Mouse (Mus musculus) MEL (cell line): ENCODE measurements around the gene Fmn2. TPM values are rescaled to one million over a fixed set of nuclear protein-coding genes. Genes with fewer than 3 reads are reported as not detected.

Source experiments
- DNase-seq: peaks from one replicate; pipeline ENCODE4 v3.0.0; 2011; ENCODE audit warnings: low read depth, low spot score
- H3K27ac ChIP-seq: 2 replicates; pipeline ENCODE4 v1.5.1; 2012; ENCODE audit warnings: low read depth, mild to moderate bottlenecking, control low read depth, low read length, moderate library complexity; ENCODE audit not compliant: control insufficient read depth
- H3K27me3 ChIP-seq, 2 experiments: fragments of 150-350 bp in 1 of 2; sonication (generic) in 1 of 2; 2 replicates each; pipeline ENCODE4 v1.6.1; 2012; ENCODE audit warnings: low read length in 2 of 2, mild to moderate bottlenecking in 2 of 2, improper control_type of control experiment in 1 of 2, moderate library complexity in 1 of 2; ENCODE audit not compliant: insufficient read depth in 2 of 2, control insufficient read depth in 1 of 2
- H3K36me3 ChIP-seq, 2 experiments: 2 replicates each; pipeline ENCODE4 v1.6.1; 2012 to 2014; ENCODE audit warnings: low read length in 2 of 2, improper control_type of control experiment in 1 of 2, inconsistent platforms in 1 of 2, mild to moderate bottlenecking in 1 of 2; ENCODE audit not compliant: insufficient read depth in 2 of 2, control insufficient read depth in 1 of 2
- H3K4me1 ChIP-seq, 2 experiments: fragments of 150-350 bp in 1 of 2; sonication (generic) in 1 of 2; 2 replicates each; pipeline ENCODE4 v1.6.1; 2012; ENCODE audit warnings: low read length in 2 of 2, improper control_type of control experiment in 1 of 2, mild to moderate bottlenecking in 1 of 2; ENCODE audit not compliant: insufficient read depth in 2 of 2, control insufficient read depth in 1 of 2
- H3K4me3 ChIP-seq, 2 experiments: fragments of 150-350 bp in 1 of 2; sonication (generic) in 1 of 2; 2 replicates each; pipeline ENCODE4 v1.5.1; 2012; ENCODE audit warnings: low read depth in 2 of 2, low read length in 2 of 2, mild to moderate bottlenecking in 2 of 2, moderate library complexity in 2 of 2, control low read depth in 1 of 2, improper control_type of control experiment in 1 of 2; ENCODE audit not compliant: control insufficient read depth in 1 of 2, insufficient read depth in 1 of 2
- H3K79me2 ChIP-seq: 2 replicates; pipeline ENCODE4 v1.6.1; 2012; ENCODE audit warnings: mild to moderate bottlenecking, low read length, moderate library complexity; ENCODE audit not compliant: control insufficient read depth, poor library complexity, insufficient read depth
- H3K9ac ChIP-seq: 2 replicates; pipeline ENCODE4 v1.6.1; 2012; ENCODE audit warnings: low read depth, mild to moderate bottlenecking, control low read depth, low read length, moderate library complexity; ENCODE audit not compliant: control insufficient read depth, poor library complexity, severe bottlenecking
- H3K9me3 ChIP-seq: fragments of 150-350 bp; sonication (generic); replicated peaks from 2 replicates; pipeline ENCODE4 v1.6.1; 2012; ENCODE audit warnings: mild to moderate bottlenecking, low read length, improper control_type of control experiment, moderate library complexity; ENCODE audit not compliant: insufficient read depth
- BHLHE40 ChIP-seq: IDR thresholded peaks from 2 replicates; pipeline ENCODE4 v1.6.1; 2012; ENCODE audit warnings: low read depth, mild to moderate bottlenecking, inconsistent platforms, low read length, improper control_type of control experiment, borderline replicate concordance
- CHD1 ChIP-seq: IDR thresholded peaks from 2 replicates; pipeline ENCODE4 v1.6.1; 2012; ENCODE audit warnings: low read depth, mild to moderate bottlenecking, inconsistent platforms, low read length, improper control_type of control experiment
- CHD2 ChIP-seq: IDR thresholded peaks from 2 replicates; pipeline ENCODE4 v1.6.1; 2011; ENCODE audit warnings: low read length, improper control_type of control experiment
- CTCF ChIP-seq, 3 experiments: IDR thresholded peaks in 2 of 3; conservative IDR thresholded peaks in 1 of 3; 2 replicates each; pipeline ENCODE4 v1.5.1; 2011 to 2012; ENCODE audit warnings: low read length in 3 of 3, low read depth in 2 of 3, mild to moderate bottlenecking in 2 of 3, improper control_type of control experiment in 1 of 3, inconsistent platforms in 1 of 3, mixed read lengths in 1 of 3, moderate library complexity in 1 of 3; ENCODE audit not compliant: control insufficient read depth in 1 of 3, insufficient read depth in 1 of 3, poor library complexity in 1 of 3, severe bottlenecking in 1 of 3
- ELF1 ChIP-seq: IDR thresholded peaks from 2 replicates; pipeline ENCODE4 v1.6.1; 2014; ENCODE audit warnings: low read depth, mild to moderate bottlenecking, inconsistent platforms, low read length, improper control_type of control experiment, moderate library complexity
- ETS1 ChIP-seq: IDR thresholded peaks from 2 replicates; pipeline ENCODE4 v1.6.1; 2012; ENCODE audit warnings: low read depth, mild to moderate bottlenecking, inconsistent platforms, low read length, improper control_type of control experiment, moderate library complexity
- GATA1 ChIP-seq: IDR thresholded peaks from 2 replicates; pipeline ENCODE4 v1.6.1; 2011; ENCODE audit warnings: low read depth, low read length, improper control_type of control experiment
- HCFC1 ChIP-seq: IDR thresholded peaks from 2 replicates; pipeline ENCODE4 v1.6.1; 2012; ENCODE audit warnings: low read depth, mild to moderate bottlenecking, inconsistent platforms, low read length, improper control_type of control experiment, moderate library complexity
- JUND ChIP-seq: IDR thresholded peaks from 2 replicates; pipeline ENCODE4 v1.6.1; 2011; ENCODE audit warnings: low read depth, mild to moderate bottlenecking, improper control_type of control experiment, low read length
- KAT2A ChIP-seq: conservative IDR thresholded peaks from 2 replicates; pipeline ENCODE4 v1.6.1; 2012; ENCODE audit warnings: low read depth, low read length, improper control_type of control experiment, inconsistent platforms
- MAX ChIP-seq: IDR thresholded peaks from 2 replicates; pipeline ENCODE4 v1.6.1; 2011; ENCODE audit warnings: low read length, improper control_type of control experiment
- MYB ChIP-seq: IDR thresholded peaks from 2 replicates; pipeline ENCODE4 v1.6.1; 2011; ENCODE audit warnings: mild to moderate bottlenecking, low read depth, low read length, improper control_type of control experiment
- MYC ChIP-seq: IDR thresholded peaks from 2 replicates; pipeline ENCODE4 v1.6.1; 2011; ENCODE audit warnings: low read depth, mild to moderate bottlenecking, low read length, improper control_type of control experiment, moderate library complexity
- POLR2A ChIP-seq, 2 experiments: IDR thresholded peaks; 2 replicates each; pipeline ENCODE4 v1.6.1; 2011 to 2012; ENCODE audit warnings: low read length in 2 of 2, mild to moderate bottlenecking in 2 of 2, control low read depth in 1 of 2, improper control_type of control experiment in 1 of 2, low read depth in 1 of 2, moderate library complexity in 1 of 2; ENCODE audit not compliant: control insufficient read depth in 1 of 2, insufficient read depth in 1 of 2, poor library complexity in 1 of 2
- RAD21 ChIP-seq: IDR thresholded peaks from 2 replicates; pipeline ENCODE4 v1.6.1; 2011; ENCODE audit warnings: mild to moderate bottlenecking, low read depth, low read length, improper control_type of control experiment
- RCOR1 ChIP-seq: IDR thresholded peaks from 2 replicates; pipeline ENCODE4 v1.6.1; 2012; ENCODE audit warnings: low read depth, mild to moderate bottlenecking, inconsistent platforms, low read length, improper control_type of control experiment
- SIN3A ChIP-seq: IDR thresholded peaks from 2 replicates; pipeline ENCODE4 v1.6.1; 2012; ENCODE audit warnings: low read length, improper control_type of control experiment, inconsistent platforms
- SMC3 ChIP-seq: IDR thresholded peaks from 2 replicates; pipeline ENCODE4 v1.6.1; 2011; ENCODE audit warnings: low read depth, low read length, improper control_type of control experiment
- TCF12 ChIP-seq: IDR thresholded peaks from 2 replicates; pipeline ENCODE4 v1.6.1; 2014; ENCODE audit warnings: low read depth, mild to moderate bottlenecking, inconsistent platforms, low read length, improper control_type of control experiment, moderate library complexity
- UBTF ChIP-seq: IDR thresholded peaks from 2 replicates; pipeline ENCODE4 v1.6.1; 2012; ENCODE audit warnings: low read depth, mild to moderate bottlenecking, inconsistent platforms, low read length, improper control_type of control experiment, moderate library complexity, borderline replicate concordance; ENCODE audit not compliant: insufficient read depth
- USF1 ChIP-seq: IDR thresholded peaks from 2 replicates; pipeline ENCODE4 v1.6.1; 2014; ENCODE audit warnings: low read depth, mild to moderate bottlenecking, inconsistent platforms, low read length, improper control_type of control experiment, moderate library complexity
- USF2 ChIP-seq, 2 experiments: IDR thresholded peaks; 2 replicates each; pipeline ENCODE4 v1.6.1; 2011 to 2012; ENCODE audit warnings: improper control_type of control experiment in 2 of 2, low read length in 2 of 2, borderline replicate concordance in 1 of 2, inconsistent platforms in 1 of 2, low read depth in 1 of 2, mild to moderate bottlenecking in 1 of 2; ENCODE audit not compliant: insufficient read depth in 1 of 2
- ZC3H11A ChIP-seq: IDR thresholded peaks from 2 replicates; pipeline ENCODE4 v1.6.1; 2012; ENCODE audit warnings: low read depth, mild to moderate bottlenecking, inconsistent platforms, low read length, improper control_type of control experiment
- ZKSCAN1 ChIP-seq: IDR thresholded peaks from 2 replicates; pipeline ENCODE4 v1.6.1; 2012; ENCODE audit warnings: low read depth, mild to moderate bottlenecking, inconsistent platforms, low read length, improper control_type of control experiment, moderate library complexity
- ZMIZ1 ChIP-seq: IDR thresholded peaks from 2 replicates; pipeline ENCODE4 v1.6.1; 2012; ENCODE audit warnings: low read depth, mild to moderate bottlenecking, inconsistent platforms, low read length, improper control_type of control experiment, moderate library complexity
- ZNF384 ChIP-seq: IDR thresholded peaks from 2 replicates; pipeline ENCODE4 v1.6.1; 2012; ENCODE audit warnings: low read depth, mild to moderate bottlenecking, inconsistent platforms, low read length, improper control_type of control experiment
- polyA plus RNA-seq, 2 experiments: library from polyadenylated mRNA; stranded (reverse) in 1 of 2; unstranded in 1 of 2; fragments of >175 nt in 1 of 2; fragments of >200 nt in 1 of 2; gene quantifications; 2 replicates each; pipeline versions ENCODE4 v1.2.1 to v1.2.4; 2012; ENCODE audit warnings: low replicate concordance in 2 of 2, low read depth in 1 of 2; ENCODE audit not compliant: insufficient read length in 2 of 2, insufficient read depth in 1 of 2, missing spikeins in 1 of 2
- total RNA-seq: library from RNA; depleted of rRNA; stranded (reverse); fragments of 300-350 nt; gene quantifications from 2 replicates; pipeline ENCODE4 v1.2.3, GENCODE M21; 2012

The Fmn2 gene
- total and polyA plus RNA-seq, 3 experiments = not detected

DNA sequence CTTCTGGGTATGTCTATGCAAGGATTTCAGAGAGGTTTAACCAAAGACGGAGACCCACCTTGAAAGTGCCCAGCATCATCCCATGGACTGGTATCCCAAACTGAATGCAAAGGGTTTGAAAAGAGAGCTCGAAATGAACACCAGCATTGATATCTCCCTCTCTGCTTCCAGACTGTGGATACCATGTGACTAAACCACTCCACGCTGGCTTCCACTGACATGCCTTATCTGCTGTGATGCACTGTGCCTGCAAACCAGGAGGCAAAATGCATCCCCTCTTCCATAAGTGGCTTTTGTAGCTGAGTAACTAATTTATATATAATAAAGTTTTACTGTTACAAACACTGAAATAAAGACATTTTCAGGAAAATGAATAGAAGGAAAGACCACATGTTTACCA is 36.2 kb upstream of the Fmn2 start:
- Histone ChIP-seq H3K4me3 (no peak overlapping the region), H3K27ac (no peak overlapping the region), H3K79me2 (no peaks in the 10 kb centered on the region)
- TF ChIP-seq USF1 = 0 out of 2 replicates have a peak, but pooled peaks have one; percentile 42
- TF ChIP-seq CHD2 = no peak
- TF ChIP-seq, all 39 proteins: peak for 1
- Histone ChIP-seq H3K9me3 (no peaks in the 10 kb centered on the region), H3K4me1 (no peaks in the 10 kb centered on the region; a peak in 1 of 4 replicates), H3K9ac (no peak overlapping the region), H3K36me3 (no peaks in the 10 kb centered on the region), H3K27me3 (no peaks in the 10 kb centered on the region)
- no peak for DNase-seq

DNA sequence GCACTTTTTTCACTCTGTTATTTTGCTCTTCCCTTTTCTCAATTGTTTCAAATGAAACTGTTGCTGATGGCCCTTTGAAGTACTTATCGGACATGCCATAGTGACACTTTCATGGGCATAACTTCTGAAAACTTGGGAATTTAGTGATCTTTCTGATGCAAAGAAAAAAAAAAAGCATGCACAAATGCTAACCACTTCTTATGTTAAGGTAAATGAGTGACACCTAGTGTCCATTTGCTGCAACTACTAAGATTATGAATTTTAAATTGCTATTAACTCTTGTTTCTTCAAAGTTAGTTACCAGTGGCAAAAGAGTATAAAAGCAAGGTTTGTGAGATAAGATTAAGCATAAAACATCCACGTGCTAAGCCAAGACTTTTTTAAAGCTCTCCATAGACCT is 35.4 kb upstream of the Fmn2 start:
- Histone ChIP-seq H3K27ac (no peak overlapping the region), H3K9me3 (no peaks in the 10 kb centered on the region), H3K4me1 (no peaks in the 10 kb centered on the region; a peak in 1 of 4 replicates), H3K9ac (no peak overlapping the region), H3K36me3 (no peaks in the 10 kb centered on the region), H3K79me2 (no peaks in the 10 kb centered on the region), H3K4me3 (no peak overlapping the region), H3K27me3 (no peaks in the 10 kb centered on the region)
- DNase-seq = peak; percentile 67
- no peak for TF ChIP-seq UBTF
- TF ChIP-seq ZNF384 = peak; percentile 95
- no peak for TF ChIP-seq USF2 (IDR thresholded peaks at IDR 0.05; ENCODE audit: borderline replicate concordance in 1 of 2, insufficient read depth in 1 of 2, low read depth in 1 of 2, low read length in 2 of 2)
- no peak for TF ChIP-seq TCF12
- peak; percentile 81 for TF ChIP-seq RAD21
- no peak for TF ChIP-seq POLR2A (IDR thresholded peaks at IDR 0.05; ENCODE audit: control insufficient read depth in 1 of 2, insufficient read depth in 1 of 2, low read depth in 1 of 2, low read length in 2 of 2, poor library complexity in 1 of 2)
- TF ChIP-seq ELF1 = no peak
- TF ChIP-seq ETS1 = no peak
- TF ChIP-seq MAX = no peak
- no peak for TF ChIP-seq BHLHE40
- peak; percentile 89 for TF ChIP-seq ZC3H11A
- TF ChIP-seq ZKSCAN1 = no peak
- TF ChIP-seq CTCF (IDR thresholded peaks at IDR 0.05 in 2 of 3, conservative IDR thresholded peaks at IDR 0.05 in 1 of 3; ENCODE audit: control insufficient read depth in 1 of 3, insufficient read depth in 1 of 3, low read depth in 2 of 3, low read length in 3 of 3, poor library complexity in 1 of 3, severe bottlenecking in 1 of 3) = peak in 2 of 3 experiments; percentile 26 to 63; a peak in 3 of 6 replicates
- no peak for TF ChIP-seq RCOR1
- no peak for TF ChIP-seq USF1
- no peak for TF ChIP-seq SIN3A
- no peak for TF ChIP-seq ZMIZ1
- no peak for TF ChIP-seq MYB
- no peak for TF ChIP-seq HCFC1
- no peak for TF ChIP-seq CHD1
- no peak for TF ChIP-seq JUND
- 0 out of 2 replicates have a peak, but pooled peaks have one; percentile 29 for TF ChIP-seq MYC
- no peak for TF ChIP-seq GATA1
- TF ChIP-seq SMC3 = peak; percentile 82
- TF ChIP-seq KAT2A = no peak
